Mouse (Mus musculus) midbrain, embryonic 13.5 days (tissue): Measurements from ENCODE around the gene Nid1. TPM values are rescaled to one million over a fixed set of nuclear protein-coding genes. Genes with fewer than 3 reads are reported as not detected.
"Not testable (repeated sequence)": the region's sequence is repeated elsewhere in the genome, so short reads cannot be mapped to it uniquely, and the experiment has no call there.

Experiments used
- ATAC-seq: fragments of 200-750 bp; cut with Nextera tagmentation; 2 replicates; pipeline ENCODE4 v1.8.0; 2017; ENCODE audit warnings: mild to moderate bottlenecking, moderate TSS enrichment, moderate library complexity
- H3K27ac ChIP-seq: fragments of 300-500 bp; sonication (generic); 2 replicates; pipeline ENCODE4 v1.5.1; 2015; ENCODE audit warnings: inconsistent platforms, mild to moderate bottlenecking, moderate library complexity
- H3K27me3 ChIP-seq: fragments of 300-500 bp; sonication (generic); 2 replicates; pipeline ENCODE4 v1.6.1; 2015; ENCODE audit warnings: mild to moderate bottlenecking, inconsistent platforms
- H3K36me3 ChIP-seq: fragments of 300-500 bp; sonication (generic); 2 replicates; pipeline ENCODE4 v1.6.1; 2015; ENCODE audit warnings: mild to moderate bottlenecking, inconsistent platforms
- H3K4me1 ChIP-seq: fragments of 300-500 bp; sonication (generic); replicated peaks from 2 replicates; pipeline ENCODE4 v1.6.1; 2015; ENCODE audit warnings: inconsistent platforms
- H3K4me2 ChIP-seq: fragments of 300-500 bp; sonication (generic); replicated peaks from 2 replicates; pipeline ENCODE4 v1.6.1; 2015; ENCODE audit warnings: moderate library complexity, mild to moderate bottlenecking, inconsistent platforms
- H3K4me3 ChIP-seq: fragments of 300-500 bp; sonication (generic); replicated peaks from 2 replicates; pipeline ENCODE4 v1.5.1; 2015; ENCODE audit warnings: mild to moderate bottlenecking, inconsistent platforms
- H3K9ac ChIP-seq: fragments of 300-500 bp; sonication (generic); replicated peaks from 2 replicates; pipeline ENCODE4 v1.6.1; 2015; ENCODE audit warnings: mild to moderate bottlenecking, inconsistent platforms
- H3K9me3 ChIP-seq: fragments of 300-500 bp; sonication (generic); 2 replicates; pipeline ENCODE4 v1.6.1; 2016; ENCODE audit warnings: mild to moderate bottlenecking, inconsistent platforms
- WGBS: fragments of 180-500 bp; shearing (Covaris S2); methylation state at CpG from one replicate; pipeline ENCODE4 v1.1.7; 2015; 5-methylcytosine and 5-hydroxymethylcytosine counted together
- polyA plus RNA-seq: library from polyadenylated mRNA; unstranded; fragments of >200 nt; fragmentation: Nextera tagmentation; extraction: Ambion mirVana; gene quantifications from 2 replicates; pipeline ENCODE4 v1.2.1, GENCODE M21; 2015

Nid1 gene
- 27.9 and 29.9 TPM in 2 replicates for polyA plus RNA-seq

DNA sequence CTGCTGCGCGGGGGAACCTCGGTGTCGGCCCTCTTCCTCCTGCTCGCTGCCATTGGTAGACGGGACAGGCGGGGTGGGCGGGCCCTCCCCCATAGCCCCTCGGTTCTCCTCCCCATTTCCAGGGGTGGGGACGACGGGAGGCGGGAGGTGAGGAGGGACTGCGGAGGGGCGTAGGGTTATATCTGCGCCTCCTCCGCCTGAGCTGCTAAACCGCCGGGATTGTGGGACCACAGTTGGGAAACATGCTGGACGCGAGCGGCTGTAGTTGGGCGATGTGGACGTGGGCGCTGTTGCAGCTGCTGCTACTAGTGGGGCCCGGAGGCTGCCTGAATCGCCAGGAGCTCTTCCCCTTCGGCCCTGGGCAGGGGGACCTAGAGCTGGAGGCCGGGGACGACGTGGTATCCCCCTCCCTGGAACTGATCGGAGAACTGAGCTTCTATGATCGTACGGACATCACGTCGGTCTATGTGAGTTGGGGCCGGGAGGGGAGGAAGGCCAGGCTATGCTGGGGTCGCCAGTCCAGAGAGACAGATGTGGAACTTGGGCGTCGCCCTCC is at the start of gene Nid1:
Nid1 (plus strand) TSS at position 92 of the 556 bp plus-strand sequence.
- H3K4me3 ChIP-seq = peak within 1 kb of the TSS; percentile 29
- 0% methylated on average over 27 of the region's 39 CpGs for WGBS
- peak; percentile 73 for ATAC-seq

DNA sequence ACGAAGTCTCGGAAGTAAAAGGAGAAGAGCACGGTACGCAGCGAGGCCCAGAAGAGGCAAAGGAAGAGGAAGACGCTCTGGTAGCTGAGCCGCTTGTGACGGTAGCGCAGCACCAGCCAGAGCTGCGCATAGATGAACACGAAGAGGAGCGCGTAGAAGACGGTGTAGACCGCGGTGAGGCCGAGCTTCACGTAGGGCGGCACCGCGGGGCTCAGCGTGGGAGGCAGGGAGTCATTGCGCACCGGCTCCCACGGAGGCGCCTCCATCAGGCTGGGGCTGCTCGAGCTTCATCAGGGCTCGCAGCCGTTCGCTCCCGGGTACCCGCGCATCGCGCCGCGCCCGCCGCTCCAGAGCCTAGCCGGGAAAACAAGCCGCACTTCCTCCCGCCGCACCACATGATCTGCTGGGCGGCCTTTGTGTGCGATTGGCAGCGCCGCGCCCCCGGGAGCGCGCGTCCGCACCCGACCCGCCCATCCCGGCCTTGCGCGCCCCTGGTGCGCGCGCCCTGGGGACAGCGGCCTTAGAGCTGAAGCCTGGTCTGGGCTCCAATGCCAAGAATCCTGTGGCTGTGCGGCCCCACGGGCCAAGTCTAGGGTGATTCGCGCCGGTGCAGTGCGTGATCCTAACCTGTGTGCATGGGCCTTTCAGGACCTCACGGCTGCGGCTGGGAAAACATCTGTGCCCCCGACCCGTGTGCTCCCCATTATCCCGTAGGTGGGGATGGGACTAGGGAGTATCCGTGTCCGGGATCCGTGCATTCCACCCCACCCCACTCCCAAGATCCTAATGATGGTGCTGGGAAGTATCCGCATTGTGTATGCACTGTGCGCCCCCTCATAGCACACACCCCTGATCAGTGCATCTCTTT is 43.9 kb upstream of the Nid1 start, which contains the start of gene Gpr137b:
Gpr137b (minus strand) TSS at position 787 of the 868 bp plus-strand sequence.
- H3K4me3 ChIP-seq = peak within 1 kb of the TSS; percentile 43
- peak within 1 kb of the TSS; percentile 70; the same call in 1 of the 2 replicates for H3K27ac ChIP-seq
- WGBS = under 1% methylated on average over 45 of the region's 78 CpGs
- peak within 1 kb of the TSS; percentile 52 for H3K4me2 ChIP-seq
- H3K4me1 ChIP-seq, H3K27me3 ChIP-seq, H3K36me3 ChIP-seq, H3K9me3 ChIP-seq: not testable (repeated sequence)
- ATAC-seq = peak; percentile 93
- H3K9ac ChIP-seq = peak within 1 kb of the TSS; percentile 62

More for the DNA sequence above, at the start of gene Nid1:
- not testable (repeated sequence) for H3K9ac ChIP-seq, H3K9me3 ChIP-seq, H3K27me3 ChIP-seq, H3K27ac ChIP-seq, H3K36me3 ChIP-seq, H3K4me1 ChIP-seq
- H3K4me2 ChIP-seq = peak within 1 kb of the TSS; percentile 47

DNA sequence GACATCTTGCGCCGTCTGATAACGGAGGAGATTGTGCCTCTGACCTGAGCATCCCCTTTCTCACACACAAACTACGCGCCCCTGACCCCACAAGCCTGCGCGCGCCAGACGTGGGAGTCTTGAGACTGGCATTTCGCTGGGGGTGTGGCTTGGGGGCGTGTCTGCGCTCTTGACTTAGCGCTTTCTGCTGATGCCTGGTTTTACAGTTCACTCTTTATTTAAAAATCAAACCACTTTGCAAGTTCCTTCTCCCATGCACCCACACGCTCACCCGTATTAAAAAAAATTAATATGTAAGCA is 43.3 kb upstream of the Nid1 start:
- H3K27me3 ChIP-seq, H3K4me1 ChIP-seq, ATAC-seq, H3K9me3 ChIP-seq, H3K27ac ChIP-seq, H3K36me3 ChIP-seq: not testable (repeated sequence)
- under 1% methylated on average over 15 of the region's 15 CpGs for WGBS
- H3K4me3 ChIP-seq = peak overlapping the region; percentile 43
- 0 out of 2 replicates have a peak overlapping the region, but pooled peaks have one; percentile 19 for H3K9ac ChIP-seq
- peak overlapping the region; percentile 52 for H3K4me2 ChIP-seq

DNA sequence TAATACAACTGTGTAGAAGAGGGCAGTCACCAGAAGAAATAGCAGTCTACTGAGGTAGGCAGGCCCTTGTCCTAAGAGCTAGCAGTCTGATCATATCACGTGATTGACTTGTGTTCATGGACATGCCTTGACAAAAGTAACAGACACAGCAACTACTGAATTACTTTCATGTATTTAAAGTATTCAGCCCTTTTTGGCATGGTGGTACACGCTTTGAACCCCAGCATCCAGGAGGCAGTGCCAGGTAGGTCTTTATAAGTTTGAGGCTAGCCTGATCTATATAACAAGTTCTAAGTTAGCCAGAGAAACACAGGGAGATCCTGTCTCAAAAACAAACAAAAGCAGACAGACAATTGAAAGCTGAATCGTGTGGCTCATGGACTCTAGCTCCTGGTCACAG is 36.5 kb upstream of the Nid1 start:
- not testable (repeated sequence) for ATAC-seq, H3K4me1 ChIP-seq, H3K27ac ChIP-seq, H3K36me3 ChIP-seq, H3K4me2 ChIP-seq, H3K4me3 ChIP-seq, H3K9ac ChIP-seq, H3K9me3 ChIP-seq, H3K27me3 ChIP-seq
- 79% methylated on average over 3 of the region's 3 CpGs for WGBS

DNA sequence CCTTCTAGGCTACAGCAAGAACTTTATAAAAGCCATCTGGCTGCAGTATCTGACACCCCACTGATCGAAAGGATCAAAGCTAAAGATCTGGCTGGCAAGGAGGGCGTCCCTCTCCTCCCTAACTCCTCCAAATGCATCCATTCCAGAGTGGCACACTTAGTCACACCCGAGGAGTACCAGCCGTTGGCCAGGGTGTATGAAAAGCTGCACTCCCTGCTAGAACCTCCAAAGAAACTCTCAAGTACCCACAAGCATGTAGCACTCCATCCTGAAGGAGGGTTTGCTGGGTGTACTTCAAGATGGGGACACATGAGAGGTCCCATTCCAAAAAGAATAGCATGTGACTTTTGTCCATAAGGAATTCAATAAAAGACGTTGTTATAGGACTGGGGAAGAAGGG is 34.5 kb upstream of the Nid1 start:
- WGBS = 81% methylated on average over 5 of the region's 5 CpGs
- H3K27ac ChIP-seq, H3K4me2 ChIP-seq, H3K9me3 ChIP-seq, H3K9ac ChIP-seq, ATAC-seq, H3K27me3 ChIP-seq, H3K4me1 ChIP-seq, H3K36me3 ChIP-seq, H3K4me3 ChIP-seq: not testable (repeated sequence)

DNA sequence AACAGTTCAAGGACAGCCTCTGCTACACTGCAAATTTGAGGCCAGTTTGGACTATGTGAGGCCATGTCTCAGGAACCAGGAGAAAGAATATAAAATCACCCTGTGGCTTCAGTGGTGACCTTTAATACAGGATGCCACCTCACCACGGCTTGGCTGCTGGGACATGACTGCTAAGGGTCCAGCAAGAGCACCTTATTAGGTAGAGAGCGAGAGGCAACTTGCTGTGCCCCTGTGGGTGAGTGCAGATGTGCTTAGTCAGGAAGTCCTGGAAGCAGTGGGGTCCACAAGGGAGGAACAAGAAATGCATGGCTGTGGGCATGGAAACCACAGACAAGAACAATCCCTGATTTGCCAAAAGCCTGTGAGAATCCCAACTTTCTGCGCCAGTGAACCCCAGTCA is 34.0 kb upstream of the Nid1 start:
- H3K27me3 ChIP-seq, H3K9ac ChIP-seq, H3K4me2 ChIP-seq, H3K4me3 ChIP-seq, H3K4me1 ChIP-seq, H3K27ac ChIP-seq, H3K9me3 ChIP-seq, H3K36me3 ChIP-seq, ATAC-seq: not testable (repeated sequence)
- WGBS = 91% methylated on average over 3 of the region's 3 CpGs

DNA sequence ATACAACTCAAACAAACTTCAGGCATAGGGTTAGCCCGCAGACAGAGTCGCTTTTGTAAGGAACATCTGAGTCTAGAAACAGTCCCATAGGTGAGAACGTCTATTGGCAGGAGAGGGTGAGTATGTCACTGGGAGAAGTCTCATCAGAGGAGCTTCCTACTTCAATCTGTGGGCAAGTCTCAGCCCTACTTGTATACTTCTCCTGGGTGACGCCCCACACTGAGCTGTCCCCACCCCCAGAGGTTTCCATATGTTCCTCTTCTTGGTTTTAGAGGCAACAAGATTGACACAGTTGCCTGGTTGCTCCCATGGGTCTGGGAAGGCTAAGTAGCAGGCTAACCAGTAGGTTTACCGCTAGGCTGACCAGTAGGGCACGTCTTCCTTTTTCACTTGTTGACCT is 33.5 kb upstream of the Nid1 start:
- not testable (repeated sequence) for H3K27me3 ChIP-seq, H3K4me3 ChIP-seq, H3K4me2 ChIP-seq, H3K27ac ChIP-seq, H3K9ac ChIP-seq, H3K9me3 ChIP-seq, H3K36me3 ChIP-seq, H3K4me1 ChIP-seq, ATAC-seq
- 86% methylated on average over 6 of the region's 6 CpGs for WGBS

DNA sequence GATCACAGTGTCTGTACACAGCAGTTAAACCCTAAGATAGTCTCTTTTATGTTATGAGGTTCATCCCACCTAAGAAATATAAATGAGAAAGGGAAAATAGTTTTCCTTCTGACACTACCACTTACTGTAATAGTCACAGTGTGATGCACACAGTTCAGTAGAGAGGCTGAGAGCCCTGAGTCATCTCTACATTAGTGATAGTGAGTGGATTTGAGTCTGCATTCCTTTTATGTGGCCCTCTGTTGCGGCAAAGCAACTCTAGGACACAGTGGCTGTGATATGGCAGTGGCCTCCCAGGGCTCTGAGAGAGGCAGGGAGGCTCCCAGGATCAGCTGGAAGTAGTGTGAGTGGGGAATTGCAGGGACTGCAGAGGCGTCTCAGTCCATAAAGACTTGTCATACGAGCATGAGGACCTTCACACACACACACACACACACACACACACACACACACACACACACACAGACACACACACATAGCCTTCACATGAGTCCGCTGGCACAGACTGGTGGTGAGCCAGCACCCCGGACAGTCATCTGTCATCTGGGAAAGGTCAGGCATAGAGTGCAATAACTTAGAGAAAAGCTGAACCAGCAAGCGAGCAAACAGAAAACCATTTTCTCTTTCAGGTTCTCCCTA is 32.7 kb upstream of the Nid1 start:
- not testable (repeated sequence) for H3K4me1 ChIP-seq, H3K27me3 ChIP-seq, H3K9me3 ChIP-seq, ATAC-seq, H3K4me2 ChIP-seq, H3K36me3 ChIP-seq, H3K9ac ChIP-seq, H3K27ac ChIP-seq, H3K4me3 ChIP-seq
- WGBS = 82% methylated on average over 6 of the region's 6 CpGs

DNA sequence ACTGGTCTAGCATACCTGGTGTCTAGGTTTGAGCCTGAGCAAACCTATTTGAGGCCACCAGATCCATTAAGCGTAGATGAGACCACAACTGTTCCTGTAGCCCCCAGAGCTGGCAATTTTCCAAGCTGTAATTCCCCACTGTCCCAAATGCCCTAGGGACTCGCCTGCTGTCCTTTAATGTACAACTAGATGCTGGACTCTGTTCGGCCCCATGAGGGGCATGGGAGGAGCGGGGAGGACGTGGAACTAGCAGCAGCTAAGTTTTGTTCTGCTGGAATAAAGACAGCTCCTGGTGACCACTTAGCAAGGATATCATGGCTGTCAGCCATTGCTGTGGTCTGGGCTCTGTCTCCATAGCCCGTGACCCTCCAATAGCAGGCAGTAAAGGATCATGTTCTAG is 31.8 kb upstream of the Nid1 start:
- H3K36me3 ChIP-seq, H3K4me1 ChIP-seq, H3K9ac ChIP-seq, ATAC-seq, H3K9me3 ChIP-seq, H3K4me2 ChIP-seq, H3K27ac ChIP-seq, H3K4me3 ChIP-seq, H3K27me3 ChIP-seq: not testable (repeated sequence)
- WGBS = no CpG with 5 or more reads among the region's 6 CpGs

DNA sequence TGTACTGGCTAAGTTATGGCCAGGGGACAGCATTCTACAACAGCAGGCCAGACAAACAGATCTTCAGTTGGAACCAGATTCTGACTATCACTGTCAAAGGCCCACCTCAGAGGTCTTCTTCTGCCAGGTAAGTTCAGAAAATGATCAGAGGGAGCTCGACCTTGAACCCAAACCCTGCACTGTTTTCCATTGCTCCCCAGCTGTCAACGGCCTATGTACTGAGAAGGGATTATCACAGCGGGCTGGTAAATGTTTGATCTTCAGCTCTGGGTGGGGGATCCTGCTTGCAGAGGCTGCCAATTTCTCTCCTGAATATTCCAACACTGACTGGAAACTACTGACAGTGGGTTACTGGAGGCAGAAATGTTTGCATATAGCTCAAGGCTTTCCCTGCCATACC is 23.1 kb upstream of the Nid1 start:
- WGBS = 66% methylated on average over 3 of the region's 3 CpGs
- Histone ChIP-seq H3K4me1 (no peaks in the 10 kb centered on the region), H3K27me3 (no peaks in the 10 kb centered on the region), H3K4me3 (no peak overlapping the region), H3K27ac (no peak overlapping the region), H3K4me2 (no peak overlapping the region), H3K9me3 (no peaks in the 10 kb centered on the region), H3K9ac (no peak overlapping the region), H3K36me3 (no peaks in the 10 kb centered on the region)
- ATAC-seq = no peak

DNA sequence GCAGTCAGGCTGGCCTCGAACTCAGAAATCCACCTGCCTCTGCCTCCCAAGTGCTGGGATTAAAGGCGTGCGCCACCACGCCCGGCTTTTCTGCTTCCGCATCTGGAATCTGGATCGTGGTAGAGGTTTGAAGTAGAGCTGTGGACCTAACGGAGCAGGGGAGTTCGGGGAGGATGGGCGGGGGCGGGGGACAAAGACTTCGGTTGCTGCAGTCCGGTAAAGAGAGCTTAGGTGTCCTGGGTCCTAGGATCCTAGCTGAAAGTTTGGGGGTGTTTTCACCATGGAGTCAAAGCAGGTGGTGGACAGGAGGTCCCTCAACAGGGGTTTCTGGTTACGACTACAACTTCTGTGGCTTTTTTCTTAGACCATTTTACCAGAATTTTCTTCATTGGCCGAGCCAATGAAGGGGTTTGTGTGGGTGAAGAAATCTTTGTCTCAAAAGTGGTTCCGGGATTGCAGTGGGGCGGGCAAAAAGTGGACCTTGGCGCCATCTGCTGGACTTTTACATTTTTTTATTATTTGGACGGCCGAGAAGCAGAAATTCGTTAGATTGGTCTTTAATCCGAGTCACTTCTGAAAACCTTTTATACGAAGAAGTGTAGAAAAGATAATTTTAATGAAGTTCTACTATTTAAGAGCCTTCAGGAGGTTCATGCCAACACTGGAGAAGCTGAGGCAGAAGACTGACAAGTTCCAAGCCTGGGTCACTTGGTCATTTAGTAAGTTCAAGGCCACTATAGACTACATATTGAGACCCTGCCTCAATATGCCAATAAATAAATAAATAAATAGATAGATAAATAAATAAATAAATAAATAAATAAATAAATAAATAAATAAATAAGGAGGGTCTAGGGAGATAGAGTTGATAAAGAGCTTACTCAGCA is 22.0 kb upstream of the Nid1 start:
- H3K4me2 ChIP-seq = 0 out of 2 replicates have a peak overlapping the region, but pooled peaks have one; percentile 17
- H3K36me3 ChIP-seq, H3K27me3 ChIP-seq, H3K9ac ChIP-seq, H3K27ac ChIP-seq, H3K9me3 ChIP-seq, H3K4me3 ChIP-seq, H3K4me1 ChIP-seq: not testable (repeated sequence)
- ATAC-seq = peak; percentile 76
- 42% methylated on average over 23 of the region's 23 CpGs for WGBS

DNA sequence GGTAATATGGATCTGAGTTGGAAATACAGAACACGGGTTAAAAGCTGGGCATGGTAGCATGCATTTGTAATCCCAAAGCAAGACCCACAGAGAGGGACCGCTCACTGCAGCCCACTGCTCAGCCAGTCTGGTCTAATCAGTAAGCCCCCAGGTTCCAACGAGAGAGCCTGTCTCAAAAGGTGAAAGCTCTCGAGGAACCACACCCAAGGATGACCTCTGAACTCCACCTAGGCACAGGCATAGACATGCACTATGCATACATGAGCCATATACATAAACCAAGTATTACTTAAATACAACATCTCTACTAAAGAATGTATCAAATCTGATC is 21.4 kb upstream of the Nid1 start:
- not testable (repeated sequence) for H3K27ac ChIP-seq, H3K4me3 ChIP-seq, H3K4me1 ChIP-seq, H3K4me2 ChIP-seq, H3K9ac ChIP-seq, H3K27me3 ChIP-seq, H3K9me3 ChIP-seq, H3K36me3 ChIP-seq
- peak; percentile 71 for ATAC-seq
- WGBS = 90% methylated on average over 2 of the region's 4 CpGs
